Mouse (Mus musculus): ENCODE measurements at regions not wholly inside any gene's neighbourhood (a gene's known extent, or its start where the extent isn't known, plus 50 kb on each side); places are given as distances from the start of the nearest gene placed in this dataset.

DNA sequence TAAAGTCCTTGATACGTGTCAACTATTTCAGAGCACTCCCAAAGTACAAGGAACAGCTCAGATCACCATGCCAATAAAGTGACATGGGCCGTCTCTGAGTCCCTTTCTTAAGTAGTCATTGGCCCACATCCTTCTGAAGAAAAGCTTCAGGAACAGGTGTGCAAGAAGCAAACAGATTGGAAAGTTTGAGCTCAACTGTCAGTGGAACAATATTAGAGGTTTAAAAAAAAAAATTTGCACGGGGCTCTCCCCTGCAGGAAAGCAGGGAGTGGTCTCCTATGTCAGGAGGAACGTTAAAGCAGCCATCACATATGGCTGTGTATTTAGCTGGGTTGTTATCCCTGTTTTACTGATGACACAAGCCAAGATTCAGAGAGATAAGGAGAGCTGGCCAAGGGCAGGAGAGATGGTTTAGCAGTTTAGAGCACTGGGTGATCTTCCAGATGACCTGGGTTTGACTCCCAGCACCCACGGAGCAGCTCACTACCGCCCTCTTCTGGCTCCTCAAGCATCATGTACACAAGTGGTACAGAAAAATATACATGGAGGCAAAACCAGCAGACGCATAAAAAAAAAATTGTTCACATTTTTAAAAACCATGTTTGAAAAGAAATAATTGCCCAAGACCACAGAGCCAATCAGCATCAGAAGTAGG is 318.3 kb upstream of the Clint1 start:
- DNase-seq (ENCODE audit: low read depth, low spot score), result no peak

DNA sequence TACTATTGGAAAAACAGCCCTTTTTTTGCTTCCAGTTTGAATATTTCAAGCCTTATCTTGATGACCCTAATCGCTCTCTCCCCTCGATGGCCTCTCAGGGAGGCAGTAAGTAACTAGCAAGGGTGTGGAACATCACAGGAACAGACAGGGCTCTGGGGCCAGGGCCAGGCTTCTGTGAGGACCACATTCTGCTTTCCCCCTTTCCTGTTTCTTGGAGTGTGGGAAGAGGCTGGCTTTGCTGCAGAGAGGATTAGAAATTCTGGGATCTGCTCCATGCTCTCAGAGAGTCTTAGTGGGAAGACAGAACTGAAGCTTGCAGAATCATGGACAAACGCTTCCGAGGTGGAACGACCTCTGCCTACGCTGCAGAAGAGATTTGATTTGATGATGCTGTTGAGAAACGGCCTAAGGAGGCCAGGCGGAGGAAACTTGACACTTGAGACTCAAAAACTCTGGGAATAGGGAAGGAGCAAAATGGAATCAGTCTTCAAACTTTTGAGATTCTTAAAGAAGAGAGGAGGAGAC is 316.3 kb upstream of the Clint1 start:
- DNase-seq (ENCODE audit: low read depth, low spot score), result peak; percentile 68

DNA sequence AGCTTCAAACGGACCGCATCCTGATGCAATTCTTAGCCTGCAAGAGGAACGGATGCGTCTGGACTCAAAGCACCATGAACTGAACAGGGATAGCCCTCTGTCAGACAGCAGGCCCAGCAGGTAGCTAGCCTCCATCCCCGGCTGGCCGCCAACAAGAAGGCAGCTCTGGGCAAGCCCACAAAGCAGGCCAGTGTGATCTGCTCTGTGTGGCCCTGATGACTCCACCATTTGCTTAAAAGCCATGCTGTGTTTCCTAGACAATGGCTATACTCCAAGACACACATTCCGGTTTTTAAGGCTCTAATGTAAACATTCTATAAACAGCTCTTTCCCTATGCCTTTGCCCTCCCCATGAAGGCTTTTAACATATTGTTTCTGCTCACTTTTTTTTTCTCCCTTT is 313.8 kb upstream of the Clint1 start:
- DNase-seq (ENCODE audit: low read depth, low spot score), result no peak

DNA sequence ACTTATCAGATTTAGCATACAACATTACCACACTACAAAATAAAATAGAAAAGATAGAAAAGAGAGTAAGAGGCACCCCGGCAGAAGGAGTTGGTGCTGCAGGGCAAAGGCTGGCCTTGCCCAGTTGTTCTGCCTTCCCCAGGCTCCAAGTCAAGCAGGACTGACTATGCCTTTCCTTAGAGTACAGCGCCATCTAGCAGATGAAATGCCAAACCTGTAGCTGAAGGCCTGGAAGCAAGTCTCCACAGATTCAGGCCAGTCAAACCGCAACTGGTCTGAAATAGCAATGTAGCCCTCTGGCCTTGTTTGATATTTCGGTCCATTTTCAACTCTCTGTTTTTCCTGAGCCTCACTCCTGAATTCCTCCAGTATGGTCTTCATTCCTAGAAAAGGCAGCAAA is 312.4 kb upstream of the Clint1 start:
- peak; percentile 80 for DNase-seq (ENCODE audit: low read depth, low spot score)

DNA sequence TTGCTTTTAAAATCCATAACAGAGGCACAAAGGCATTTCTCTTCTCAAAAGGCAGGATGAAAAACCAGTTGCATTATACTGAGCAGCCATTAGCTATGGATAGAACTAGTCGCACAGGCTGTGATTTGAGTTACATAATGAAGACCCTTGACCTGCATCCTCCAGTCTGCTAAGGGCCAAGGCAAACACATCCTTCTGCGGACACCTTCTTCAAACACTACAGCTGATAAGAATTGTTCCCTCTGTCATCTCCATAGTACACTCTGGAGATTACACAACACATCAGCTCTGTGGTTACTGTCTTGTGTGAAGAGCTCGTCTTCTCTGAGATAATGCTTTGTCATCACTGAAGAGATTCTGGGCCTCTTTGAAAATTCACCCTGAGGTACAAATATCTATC is 307.3 kb upstream of the Clint1 start:
- no peak for DNase-seq (ENCODE audit: low read depth, low spot score)

DNA sequence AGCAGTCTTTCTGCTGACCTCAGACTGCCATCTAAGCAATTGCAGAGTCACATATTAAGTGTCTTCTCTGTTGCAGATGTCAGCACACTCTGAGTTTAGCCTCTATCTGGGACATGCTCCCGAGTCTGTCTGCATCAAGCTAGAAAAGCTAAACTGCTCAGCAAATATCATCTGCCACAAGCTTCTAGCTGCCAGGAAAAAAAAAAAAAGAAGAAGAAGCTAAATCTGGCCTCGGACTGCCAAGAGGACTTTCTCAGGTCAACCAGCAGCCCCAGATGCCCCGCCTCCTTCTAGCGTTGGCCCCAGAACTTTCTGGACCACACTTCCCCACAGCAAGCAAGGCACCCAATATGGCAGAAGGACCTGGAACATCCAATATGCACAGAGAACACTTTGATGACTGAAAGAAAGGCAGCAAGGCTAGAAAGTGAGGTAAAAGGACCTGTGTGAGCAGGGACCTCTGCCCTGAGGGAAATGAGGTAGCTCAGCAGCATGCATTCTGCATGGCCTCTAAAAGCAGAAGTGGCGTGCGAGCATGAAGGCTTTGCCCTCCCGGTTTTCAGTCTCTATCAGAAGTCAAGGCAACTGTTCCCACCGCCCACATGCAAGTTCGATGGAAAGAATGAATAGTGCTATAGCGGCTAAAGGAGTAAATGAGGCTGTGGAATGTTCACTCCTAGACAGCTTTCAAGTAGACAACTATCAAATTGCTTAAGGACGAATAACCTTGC is 305.8 kb upstream of the Clint1 start:
- DNase-seq (ENCODE audit: low read depth, low spot score), result peak; percentile 65

DNA sequence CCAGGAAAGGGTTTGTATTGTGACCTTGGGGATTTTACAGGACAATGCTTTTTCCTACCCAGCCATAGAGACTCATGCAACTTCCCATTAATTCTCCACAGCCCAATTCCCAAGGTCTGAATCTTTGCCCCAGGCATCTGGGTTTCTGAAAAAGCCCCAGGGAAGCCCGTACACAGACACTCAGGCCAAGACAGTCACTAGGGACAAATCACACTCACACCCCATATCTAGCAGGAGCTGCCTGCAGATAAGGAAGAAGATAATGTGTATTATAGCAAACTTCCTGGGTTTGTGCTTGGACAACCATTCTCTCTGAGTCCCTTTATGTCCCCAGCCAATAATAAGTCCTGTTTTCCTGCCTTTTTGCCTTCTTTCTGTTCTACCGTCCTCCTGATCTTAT is 305.0 kb upstream of the Clint1 start:
- no peak for DNase-seq (ENCODE audit: low read depth, low spot score)

DNA sequence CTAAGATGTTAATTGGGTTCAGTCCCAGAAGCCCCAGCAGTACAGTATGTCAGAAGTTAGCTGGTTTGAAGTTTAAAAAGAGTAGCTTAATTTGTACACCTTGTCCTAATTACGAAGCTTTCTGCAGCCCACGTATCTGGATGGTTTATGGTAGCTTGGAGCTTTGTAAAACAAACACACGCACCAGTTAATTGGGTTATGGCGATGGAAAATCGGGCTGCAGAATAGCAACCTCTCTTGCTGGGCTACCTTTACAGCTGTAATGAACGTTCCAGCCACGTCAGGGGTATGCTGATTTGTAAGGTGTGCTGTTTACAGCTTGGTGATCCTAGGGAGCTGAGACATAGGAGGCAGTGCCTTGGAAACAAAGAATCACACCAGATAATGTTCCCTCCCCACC is 301.5 kb upstream of the Clint1 start:
- DNase-seq (ENCODE audit: low read depth, low spot score), result no peak

DNA sequence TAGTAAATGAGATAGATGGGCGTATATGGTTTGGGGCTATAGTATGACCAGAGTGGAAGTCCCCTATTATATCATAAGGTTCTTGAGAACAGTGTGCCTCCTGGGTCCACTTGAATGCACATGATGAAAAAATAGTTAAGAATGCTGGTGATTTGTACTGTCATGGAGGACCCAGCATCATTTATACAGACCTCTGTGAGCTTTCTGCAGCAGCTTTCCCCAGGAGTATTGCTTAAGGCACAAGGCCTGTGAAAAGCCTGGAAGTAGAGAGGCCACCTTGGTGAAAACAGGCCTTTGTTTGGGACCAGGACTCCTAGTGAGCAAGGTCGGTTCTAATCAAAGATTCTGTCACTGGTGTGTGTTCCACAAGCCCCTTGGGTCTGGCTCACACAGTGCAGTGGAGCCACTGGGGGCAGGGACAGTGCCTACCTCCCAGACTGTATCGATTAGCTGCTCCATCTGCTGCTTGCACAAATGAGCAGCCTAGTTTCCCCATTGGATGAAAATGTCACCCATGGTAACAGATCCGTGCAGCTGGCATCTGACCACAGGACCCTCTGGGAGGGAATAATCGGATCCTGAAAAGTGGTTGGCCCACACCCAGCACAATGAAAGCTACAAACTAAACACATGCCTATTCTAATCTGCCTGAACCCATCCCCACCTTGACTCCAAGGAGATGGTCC is 274.2 kb upstream of the Clint1 start:
- DNase-seq (ENCODE audit: low read depth, low spot score), result no peak

DNA sequence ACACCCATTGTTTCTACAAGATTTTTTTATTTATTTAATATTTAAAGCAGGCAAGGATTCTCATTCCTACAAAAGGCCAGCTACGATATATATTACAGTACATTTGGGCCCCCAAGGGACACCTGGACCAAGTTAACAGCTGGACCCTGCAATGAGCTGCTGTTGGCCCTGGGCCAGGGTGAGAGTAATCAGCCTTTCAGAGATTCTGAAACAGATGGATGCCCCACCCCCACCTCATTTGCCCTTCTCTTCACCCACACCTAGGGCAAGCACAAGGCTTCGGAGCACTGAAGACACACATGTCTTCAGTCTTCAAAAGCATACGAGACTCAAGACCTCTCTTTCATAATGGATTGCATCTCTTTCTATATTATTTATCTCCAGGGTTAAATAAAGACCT is 259.5 kb upstream of the Clint1 start:
- DNase-seq (ENCODE audit: low read depth, low spot score), result no peak

DNA sequence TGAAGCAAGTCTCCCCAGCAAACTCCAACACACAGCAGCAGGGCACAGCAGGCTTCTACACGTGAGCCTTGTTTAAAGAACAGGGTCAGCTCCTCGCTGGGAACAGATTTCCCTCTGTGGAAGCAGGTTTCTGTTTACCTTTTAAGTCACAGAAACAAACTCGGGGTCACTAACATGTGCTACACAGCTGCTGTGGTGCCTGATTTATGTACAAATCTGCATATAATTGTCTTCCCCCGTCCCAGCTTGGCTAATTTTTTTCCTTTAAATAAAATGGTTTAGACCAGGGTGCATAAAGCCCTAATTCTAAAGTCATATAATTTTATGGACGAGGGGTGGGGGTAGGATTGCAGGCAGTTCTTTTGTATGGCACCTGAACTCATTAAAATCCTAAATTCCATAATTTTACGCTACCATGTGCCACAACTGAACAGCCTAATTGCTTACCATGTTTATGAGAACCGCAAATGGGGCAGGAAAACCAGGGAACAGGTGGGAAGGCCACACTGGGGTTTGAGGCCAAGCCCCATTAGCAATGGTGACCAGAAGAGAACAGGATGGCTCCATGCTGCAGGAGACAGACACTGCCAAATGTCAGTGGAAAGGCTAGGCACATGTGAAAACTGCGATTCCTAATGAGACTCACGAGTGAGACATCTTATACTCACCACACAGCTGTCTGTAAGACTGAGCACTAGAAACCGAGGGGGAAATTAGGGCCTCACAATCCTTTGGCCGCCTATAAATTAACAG is 258.8 kb upstream of the Clint1 start:
- no peak for DNase-seq (ENCODE audit: low read depth, low spot score)

DNA sequence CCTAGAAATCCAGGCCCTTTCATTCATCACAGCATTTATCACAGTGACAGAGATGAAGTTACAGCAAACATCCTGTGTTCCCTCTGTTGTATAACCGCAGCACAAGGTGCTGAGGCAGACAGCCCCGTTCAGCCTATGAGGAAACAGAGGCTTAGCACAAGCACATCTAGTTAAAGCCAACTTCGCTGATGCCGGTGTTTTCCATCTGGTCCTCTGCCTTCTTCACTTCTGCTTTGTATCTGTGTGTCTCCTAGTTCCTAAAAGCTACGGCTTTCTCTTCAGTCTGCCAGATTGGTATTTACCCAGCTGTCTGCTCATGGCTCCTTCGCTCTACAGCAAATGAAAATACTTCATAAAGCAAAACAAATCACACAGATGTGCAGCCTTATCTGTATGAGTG is 256.5 kb upstream of the Clint1 start:
- DNase-seq (ENCODE audit: low read depth, low spot score), result no peak

DNA sequence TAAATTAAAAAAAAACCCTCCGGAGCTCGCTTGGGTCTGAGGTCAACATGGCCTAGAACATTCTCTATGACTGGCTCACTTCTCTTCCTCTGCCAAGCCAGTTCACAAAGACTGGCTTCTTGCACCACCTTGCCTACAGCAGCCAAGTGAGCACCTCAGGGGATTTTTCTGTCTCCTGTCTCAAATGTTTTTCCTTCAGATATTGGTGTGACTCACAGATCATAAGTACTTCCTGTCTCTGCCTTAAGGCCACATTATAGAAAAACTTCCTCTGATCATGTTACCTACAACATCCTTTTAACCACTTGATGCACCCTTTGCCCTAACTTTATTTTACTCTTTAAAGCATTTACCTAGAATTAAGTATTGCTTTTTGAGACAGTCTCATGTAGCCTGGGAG is 230.0 kb upstream of the Clint1 start:
- no peak for DNase-seq (ENCODE audit: low read depth, low spot score)

DNA sequence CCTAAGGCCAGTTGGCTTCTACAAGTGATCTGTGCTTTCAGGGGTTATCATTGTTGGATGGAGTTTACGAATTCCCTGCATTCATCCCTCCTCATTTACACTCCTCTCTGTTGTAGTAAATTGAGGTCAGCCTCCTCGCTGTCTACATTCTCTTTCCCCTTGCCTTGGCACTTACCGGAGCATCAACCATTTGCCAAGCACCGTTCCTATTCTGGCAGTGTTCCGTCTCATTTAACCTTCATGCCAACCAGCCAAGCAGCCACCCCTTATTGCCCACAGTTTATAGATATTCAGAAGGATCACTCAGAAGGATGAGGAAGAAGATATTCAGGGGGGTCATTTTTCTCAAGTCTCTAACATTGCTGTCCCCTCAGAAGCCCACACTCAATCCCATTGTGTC is 229.2 kb upstream of the Clint1 start:
- no peak for DNase-seq (ENCODE audit: low read depth, low spot score)

DNA sequence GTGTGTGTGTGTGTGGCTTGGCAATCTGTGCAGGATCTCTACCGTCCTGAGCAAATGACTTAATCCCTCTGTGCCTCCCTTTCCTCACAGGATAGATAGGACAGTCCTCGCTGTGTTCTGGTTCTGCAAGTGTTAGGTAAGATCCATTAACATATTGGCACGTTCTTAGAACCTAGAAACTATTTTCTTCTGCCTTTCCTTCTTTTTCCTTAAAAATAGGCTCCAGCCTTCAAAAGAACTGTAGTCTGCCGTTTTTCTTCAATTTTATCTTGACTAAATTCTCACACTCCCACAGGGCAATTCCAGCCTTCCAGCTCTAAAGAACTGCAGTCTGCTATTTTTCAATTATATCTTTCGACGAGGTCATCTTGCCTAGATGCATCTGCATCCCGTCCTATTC is 227.6 kb upstream of the Clint1 start:
- DNase-seq (ENCODE audit: low read depth, low spot score), result no peak

DNA sequence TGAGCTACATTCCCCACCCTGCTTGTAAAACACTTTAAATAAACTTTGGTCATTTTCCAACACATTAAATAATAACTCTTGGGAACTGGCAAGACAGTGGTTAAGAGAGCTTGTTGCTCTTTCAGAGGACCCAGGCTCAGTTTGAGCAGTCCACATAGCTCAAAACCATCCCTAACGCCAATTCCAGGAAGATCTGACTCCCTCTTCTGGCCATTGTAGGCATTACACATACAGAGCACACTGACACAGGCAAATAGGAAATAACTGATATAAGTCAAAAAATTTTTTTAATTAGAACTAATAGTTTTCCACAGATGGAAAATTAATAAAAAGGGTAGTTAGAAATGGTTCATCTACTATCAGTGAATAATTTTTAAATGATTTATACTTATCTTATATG is 222.6 kb upstream of the Clint1 start:
- DNase-seq (ENCODE audit: low read depth, low spot score), result no peak

DNA sequence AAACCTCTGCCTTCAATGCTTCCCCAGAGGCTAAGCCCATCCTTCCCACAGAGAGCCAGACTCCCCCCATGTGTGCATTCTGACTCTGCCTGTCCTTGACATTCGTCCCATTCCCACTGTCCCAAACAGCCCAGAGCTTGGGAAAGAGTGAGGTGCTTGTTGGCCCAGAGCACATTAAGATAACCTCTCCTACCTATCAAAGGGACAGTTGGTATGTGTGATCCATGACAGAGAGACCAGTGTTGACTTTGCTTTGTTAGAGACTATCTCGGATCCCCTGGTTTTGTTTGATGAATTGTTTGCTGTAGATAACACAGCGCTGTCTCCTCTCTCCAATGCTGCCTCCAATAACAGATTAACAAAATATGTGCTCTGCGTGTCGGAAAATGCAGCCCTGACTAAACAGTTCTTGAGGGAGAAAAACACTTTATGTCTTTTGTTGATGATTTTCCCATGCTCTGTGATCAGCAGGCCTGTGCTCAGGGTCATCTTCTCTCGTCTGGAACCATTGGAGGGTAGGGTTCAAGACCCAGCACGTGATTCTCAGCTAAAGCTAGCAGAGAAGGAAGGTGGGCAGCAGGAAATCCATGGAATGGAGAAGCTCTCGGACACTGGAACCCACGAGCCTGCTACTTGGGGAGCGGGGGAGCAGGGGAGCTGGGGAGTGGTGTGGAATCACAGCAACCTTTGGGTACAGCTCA is 217.2 kb upstream of the Clint1 start:
- no peak for DNase-seq (ENCODE audit: low read depth, low spot score)

DNA sequence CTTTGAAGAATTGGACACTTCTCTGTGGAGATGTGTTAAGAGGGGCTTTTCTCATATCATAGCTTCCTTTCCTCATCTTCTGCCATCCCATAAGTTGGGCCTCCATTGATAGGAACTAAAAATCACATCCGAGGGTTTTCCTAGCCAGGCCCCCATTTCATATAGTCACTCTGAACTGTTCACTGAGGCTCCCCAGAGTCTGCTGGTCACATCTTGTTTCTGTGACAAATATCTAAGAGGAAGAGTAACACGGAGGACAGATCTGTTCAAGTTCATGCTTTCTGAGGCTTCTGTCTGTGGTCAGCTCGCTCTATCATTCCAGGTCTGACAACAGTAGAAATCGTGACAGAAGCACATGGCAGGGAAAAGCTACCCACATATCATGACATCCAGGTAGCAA is 216.0 kb upstream of the Clint1 start:
- no peak for DNase-seq (ENCODE audit: low read depth, low spot score)

DNA sequence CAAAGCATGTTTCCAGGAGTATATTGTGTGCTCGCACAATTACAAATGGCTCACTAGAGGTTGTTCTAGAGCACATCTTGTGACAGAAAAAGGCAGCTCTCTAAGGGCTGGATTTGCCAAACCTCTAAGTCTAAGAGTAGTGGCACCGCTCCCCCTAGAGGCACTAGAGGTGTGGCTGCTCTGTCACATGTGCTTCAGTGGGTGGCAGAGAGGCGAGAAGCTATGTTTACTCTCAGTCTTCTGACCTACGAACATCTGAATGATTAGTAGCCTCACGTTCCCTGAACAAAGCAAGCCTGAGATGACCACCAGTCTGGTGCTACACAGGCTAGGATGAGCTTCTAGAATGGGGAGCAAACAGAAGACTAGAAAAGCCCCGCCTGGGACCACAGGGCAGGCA is 212.6 kb upstream of the Clint1 start:
- DNase-seq (ENCODE audit: low read depth, low spot score), result no peak

DNA sequence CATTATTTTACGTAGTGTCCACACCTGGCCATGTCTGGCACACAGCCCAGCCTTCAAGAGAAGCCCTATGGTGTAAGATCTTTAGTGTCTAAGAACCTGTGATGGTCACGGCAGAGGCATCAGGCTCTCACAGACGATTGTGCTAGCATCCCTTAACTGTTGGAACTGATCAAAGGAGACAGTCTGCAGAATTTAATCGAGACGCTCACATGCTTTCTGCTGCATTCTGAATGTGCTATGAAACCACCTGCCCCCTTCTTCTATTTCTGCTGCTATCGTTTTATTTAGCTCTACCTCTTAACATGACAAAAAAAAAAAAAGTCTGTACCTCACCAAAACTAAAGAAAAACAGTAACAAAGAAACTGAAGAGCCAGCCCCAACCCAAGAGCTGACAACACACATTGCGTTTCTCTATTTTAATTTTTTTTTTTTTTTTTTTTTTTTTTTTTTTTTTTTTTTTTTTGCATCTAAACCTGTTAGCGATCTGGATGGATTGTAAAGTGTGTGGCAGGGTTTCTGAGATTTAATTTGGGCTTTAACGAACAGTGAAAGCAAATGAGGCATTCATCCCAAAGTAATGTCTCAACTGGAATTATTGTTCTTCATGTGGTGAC is 209.6 kb upstream of the Clint1 start:
- no peak for DNase-seq (ENCODE audit: low read depth, low spot score)
